Mouse (Mus musculus) G1E-ER4 (cell line): Measurements from ENCODE around the gene Ikbkg. TPM values are rescaled to one million over a fixed set of nuclear protein-coding genes. Genes with fewer than 3 reads are reported as not detected.
"Not testable (repeated sequence)": the region's sequence is repeated elsewhere in the genome, so short reads cannot be mapped to it uniquely, and the experiment has no call there.

ENCODE experiments used
- GATA1 ChIP-seq: IDR thresholded peaks from one replicate; pipeline ENCODE4 v1.8.0; 2012; ENCODE audit warnings: low read length, inconsistent platforms
- polyA plus RNA-seq: library from polyadenylated mRNA; stranded (reverse); fragments of >175 nt; gene quantifications from 2 replicates; pipeline ENCODE4 v1.2.3, GENCODE M21; 2012

Gene Ikbkg
- polyA plus RNA-seq, 1 experiment = 18.3 TPM

DNA sequence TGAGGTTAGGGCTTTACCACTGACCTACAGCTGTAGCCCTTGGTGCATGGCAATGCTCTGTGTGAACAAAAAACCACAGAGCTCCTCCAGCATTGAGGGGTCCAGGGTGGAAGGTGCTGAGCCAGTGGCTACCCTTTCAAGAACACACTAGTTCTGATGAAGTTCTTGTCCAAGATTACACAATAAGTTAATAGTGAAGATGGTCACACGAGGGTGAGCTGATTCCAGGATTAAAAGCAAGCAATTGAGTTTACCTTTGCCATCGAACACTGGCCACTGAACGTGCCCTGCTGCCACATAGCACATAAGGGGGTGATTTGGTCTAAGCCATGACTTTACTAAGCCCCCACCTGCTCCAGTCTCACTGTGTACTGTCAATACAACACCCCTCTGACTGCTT is 34.0 kb downstream of the Ikbkg start:
- TF ChIP-seq GATA1 = no peak

DNA sequence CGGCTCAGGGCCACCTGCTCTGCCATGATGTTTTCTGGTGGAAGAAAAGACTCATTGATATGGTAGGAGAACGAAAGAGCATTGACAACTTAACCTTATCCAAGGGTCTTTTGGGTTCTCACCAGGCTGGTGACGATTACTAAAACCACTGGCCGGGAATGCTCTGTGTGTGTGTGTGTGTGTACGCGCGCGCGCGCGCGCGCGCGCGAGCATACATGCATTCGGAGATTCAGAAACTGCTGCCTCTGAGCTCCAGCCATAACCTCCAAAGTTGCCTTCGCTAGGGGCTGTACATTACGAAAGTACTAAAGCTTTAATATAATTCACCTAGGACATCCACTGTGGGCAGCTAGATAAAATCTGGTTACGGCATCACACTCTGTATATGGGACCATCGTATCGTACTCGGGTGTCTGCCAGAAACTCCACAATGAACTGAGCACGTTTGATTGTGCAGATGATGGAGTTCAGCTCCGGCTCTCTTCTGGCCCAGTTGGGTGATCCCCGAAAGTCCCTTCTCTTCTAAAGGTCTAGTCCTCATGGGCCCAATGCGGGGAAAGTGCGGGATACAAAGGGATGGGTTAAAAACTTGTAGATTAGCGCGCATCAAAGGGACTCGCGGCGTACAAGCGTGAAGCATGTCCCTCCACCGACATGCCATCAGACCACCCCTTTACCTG is 35.2 kb downstream of the Ikbkg start:
- TF ChIP-seq GATA1 = no peak

GRCm38 (mm10) chrX:74428826-74429276 is 35.8 kb downstream of the Ikbkg start, which contains the start of gene G6pdx:
Gene G6pdx (minus strand): TSS chrX:74429194.
- TF ChIP-seq GATA1 = no peak

DNA sequence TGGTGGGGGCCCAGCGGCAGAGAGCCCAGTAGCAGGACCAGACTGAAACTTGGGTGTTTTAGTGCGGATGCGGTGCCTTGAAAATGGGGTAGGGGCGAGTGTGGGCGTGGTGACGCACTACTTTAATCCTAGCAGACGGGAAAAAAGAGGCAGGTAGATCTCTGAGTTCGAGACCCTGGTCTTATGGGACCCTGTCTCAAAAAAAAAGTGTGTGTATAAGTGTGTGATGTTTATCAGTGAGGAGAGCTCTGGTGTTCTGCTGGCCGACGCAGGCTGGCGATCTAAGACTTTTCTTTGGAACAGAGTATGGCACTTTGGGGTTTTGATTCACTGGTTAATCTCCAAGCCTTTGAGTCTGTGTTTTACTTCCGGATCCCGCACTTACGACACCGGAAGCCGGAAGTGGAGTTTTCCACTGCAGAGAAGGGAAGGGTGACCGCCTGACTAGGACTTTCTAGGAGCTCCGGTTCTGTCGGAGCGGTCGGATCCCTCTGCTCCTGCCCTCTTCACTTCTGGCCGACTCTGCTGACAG is 36.3 kb downstream of the Ikbkg start:
- no peak for TF ChIP-seq GATA1

DNA sequence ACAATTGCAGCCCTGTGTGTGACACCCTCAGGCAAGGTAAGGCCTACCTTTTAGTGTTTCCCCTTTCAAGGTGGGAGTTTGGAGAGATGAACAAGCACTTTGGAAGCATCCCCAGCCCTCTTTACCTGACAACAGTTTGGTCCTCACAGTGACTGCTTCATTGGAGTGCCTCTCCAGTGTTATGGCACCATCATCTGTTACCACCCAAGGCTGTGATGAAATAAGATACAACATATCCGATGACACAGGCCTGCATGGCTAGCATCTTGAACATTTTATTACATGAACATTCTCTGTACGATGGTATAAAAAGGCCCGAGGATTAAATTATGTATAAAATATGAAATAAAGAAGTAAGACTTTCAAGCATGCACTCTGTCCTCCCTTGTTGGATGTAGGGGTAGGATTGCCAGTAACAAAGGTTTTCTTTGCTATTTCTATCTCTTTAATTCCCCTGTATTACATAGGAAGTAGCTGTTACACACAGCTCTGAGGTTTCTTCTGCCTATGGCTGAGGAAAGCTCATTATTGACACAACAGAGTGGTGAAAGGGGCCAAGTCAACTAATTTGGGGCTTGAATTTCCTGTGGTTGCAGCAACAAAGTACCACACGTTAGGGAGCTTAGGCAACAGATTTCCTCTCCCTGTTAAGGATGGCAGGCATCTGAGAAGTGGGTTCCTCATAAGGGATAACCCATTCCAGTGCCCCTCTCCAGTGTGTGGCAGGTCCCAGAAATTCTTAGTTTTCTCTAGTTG is 58.2 kb downstream of the Ikbkg start:
- no peak for TF ChIP-seq GATA1

DNA sequence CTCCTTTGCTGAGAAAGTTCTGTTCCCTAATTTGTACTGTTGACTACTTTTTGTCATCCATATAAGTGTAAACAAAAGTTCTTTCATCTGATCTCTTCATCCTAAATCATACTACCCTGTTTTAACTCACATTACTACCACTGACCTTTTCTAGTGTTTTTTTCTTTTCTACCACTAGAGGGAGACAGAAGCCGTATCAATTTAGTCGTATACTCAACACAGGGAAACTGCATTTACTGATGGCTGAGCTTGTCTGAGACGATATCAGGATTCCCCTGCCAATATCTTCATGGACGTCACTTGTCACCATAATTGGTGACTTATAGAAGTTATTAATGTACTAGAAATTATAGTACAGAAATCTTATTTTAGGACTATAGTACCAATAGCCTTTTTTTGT is 59.7 kb downstream of the Ikbkg start:
- no peak for TF ChIP-seq GATA1

DNA sequence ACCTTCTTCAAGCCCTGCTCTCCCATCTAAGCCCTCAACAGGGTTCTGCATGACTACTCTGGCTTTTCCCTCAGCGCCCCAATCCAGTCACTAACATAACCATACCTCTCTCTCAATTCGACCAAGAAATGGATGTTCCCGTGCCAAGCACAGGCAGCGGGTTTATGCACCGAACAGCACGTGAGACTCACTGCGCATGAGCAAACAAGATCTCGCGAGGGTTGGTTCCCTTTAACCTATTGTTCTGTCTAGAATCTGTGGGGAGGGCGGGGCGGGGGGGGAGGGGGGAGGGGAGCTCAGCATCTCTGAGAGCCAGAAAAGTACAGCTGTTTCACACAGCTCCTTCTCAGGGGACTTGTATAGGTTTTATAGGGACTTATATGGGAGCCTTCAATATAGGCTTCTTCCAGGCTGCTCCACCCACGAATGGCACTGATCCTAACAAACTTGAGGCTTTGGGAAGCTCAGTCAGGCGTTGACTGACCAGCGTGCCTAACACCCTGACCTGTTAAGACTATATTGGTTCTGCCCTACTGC is 88.3 kb downstream of the Ikbkg start, which contains the start of gene Gm6880:
Gm6880 (minus strand) TSS at position 51 of the 537 bp plus-strand sequence.
- TF ChIP-seq GATA1 = not testable (repeated sequence)

DNA sequence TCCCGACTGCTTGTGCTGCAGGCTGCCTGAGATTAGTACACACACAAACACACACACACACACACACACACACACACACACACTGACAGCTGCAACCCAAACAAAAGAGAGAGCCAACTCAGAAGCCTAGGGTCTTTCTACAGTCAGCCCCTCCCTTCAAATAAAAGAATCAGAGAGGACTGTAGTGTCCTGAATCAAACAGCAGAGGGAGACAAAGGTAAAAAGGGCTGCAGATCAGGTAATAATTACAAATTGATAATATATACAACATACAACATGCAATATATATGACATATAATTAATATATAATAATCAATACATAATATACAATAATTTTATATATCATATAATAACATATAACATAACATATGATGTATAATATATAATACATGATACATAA is 104.0 kb downstream of the Ikbkg start:
- TF ChIP-seq GATA1 = no peak

Other genes with a start within 250 kb of the Ikbkg start
- not detected in 2 replicates for gene Tex28, start 225.5 kb upstream of the Ikbkg start, polyA plus RNA-seq
- not detected in 2 replicates for gene Tktl1, start 216.0 kb upstream of the Ikbkg start, polyA plus RNA-seq
- gene Flna, start 143.5 kb upstream of the Ikbkg start, polyA plus RNA-seq = 66.0 and 78.5 TPM in 2 replicates
- gene Emd, start 138.6 kb upstream of the Ikbkg start, polyA plus RNA-seq = 29.1 and 54.9 TPM in 2 replicates
- gene Rpl10, start 122.5 kb upstream of the Ikbkg start, polyA plus RNA-seq = 726 and 861 TPM in 2 replicates
- 34.0 and 45.5 TPM in 2 replicates for gene Taz, start 111.4 kb upstream of the Ikbkg start, polyA plus RNA-seq
- 0.35 TPM in 2 replicates for gene Dnase1l1, start 111.0 kb upstream of the Ikbkg start, polyA plus RNA-seq
- gene Atp6ap1, start 96.2 kb upstream of the Ikbkg start, polyA plus RNA-seq = 10.2 and 14.1 TPM in 2 replicates
- gene Gdi1, start 88.3 kb upstream of the Ikbkg start, polyA plus RNA-seq = 28.9 and 30.8 TPM in 2 replicates
- gene Fam50a, start 80.3 kb upstream of the Ikbkg start, polyA plus RNA-seq = 33.8 and 42.2 TPM in 2 replicates
- gene Plxna3, start 64.2 kb upstream of the Ikbkg start, polyA plus RNA-seq = 16.8 and 17.4 TPM in 2 replicates
- gene Lage3, start 39.7 kb upstream of the Ikbkg start, polyA plus RNA-seq = 5.7 and 8.9 TPM in 2 replicates
- 28.9 and 40.3 TPM in 2 replicates for gene Ubl4a, start 20.1 kb upstream of the Ikbkg start, polyA plus RNA-seq
- gene Slc10a3, start 19.9 kb upstream of the Ikbkg start, polyA plus RNA-seq = 1.3 and 1.4 TPM in 2 replicates
- gene Fam3a, start within 50 bp of the Ikbkg start, polyA plus RNA-seq = 5.6 and 7.3 TPM in 2 replicates
- gene G6pdx, start 35.9 kb downstream of the Ikbkg start, polyA plus RNA-seq = 7.2 and 18.4 TPM in 2 replicates
- gene Gm6880, start 88.1 kb downstream of the Ikbkg start, polyA plus RNA-seq = not detected in 2 replicates
- gene Olfr1326-ps1, start 181.6 kb downstream of the Ikbkg start, polyA plus RNA-seq = not detected in 2 replicates
- not detected in 2 replicates for gene Olfr1325, start 199.4 kb downstream of the Ikbkg start, polyA plus RNA-seq